Mouse (Mus musculus): Measurements from ENCODE around the gene Wdr92. TPM values are rescaled to one million over a fixed set of nuclear protein-coding genes. Genes with fewer than 3 reads are reported as not detected.

Wdr92 gene
- polyA plus RNA-seq, 1 experiment = 8.1 TPM

Other genes starting within 250 kb of the Wdr92 start
- 0.67 and 0.70 TPM in 2 replicates for gene Fbxo48, start 230.7 kb upstream of the Wdr92 start, polyA plus RNA-seq (2012; rRNA removed)
- 125 and 128 TPM in 2 replicates for gene Cnrip1, start 130.5 kb upstream of the Wdr92 start, polyA plus RNA-seq (2012; rRNA removed)
- 7.4 and 8.5 TPM in 2 replicates for gene Plek, start 129.7 kb upstream of the Wdr92 start, polyA plus RNA-seq (2012; rRNA removed)
- gene Ppp3r1, start 22.8 kb upstream of the Wdr92 start, polyA plus RNA-seq (2012; rRNA removed) = 411 and 441 TPM in 2 replicates
- gene Pno1, start 29.5 kb downstream of the Wdr92 start, polyA plus RNA-seq (2012; rRNA removed) = 17.0 and 17.8 TPM in 2 replicates
- gene C1d, start 75.5 kb downstream of the Wdr92 start, polyA plus RNA-seq (2012; rRNA removed) = 28.4 and 34.9 TPM in 2 replicates

Data from frontal cortex, adult 2 months (tissue).